Mouse (Mus musculus) liver, embryonic 14.5 days (tissue): ENCODE measurements around the gene Dnaaf1. TPM values are rescaled to one million over a fixed set of nuclear protein-coding genes. Genes with fewer than 3 reads are reported as not detected.

Experiments
- ATAC-seq: fragments of 200-750 bp; cut with Nextera tagmentation; 2 replicates; pipeline ENCODE4 v1.8.0; 2017; ENCODE audit warnings: moderate number of reproducible peaks, mild to moderate bottlenecking, moderate library complexity; ENCODE audit not compliant: insufficient read depth
- DNase-seq, 3 experiments: peaks; one replicate each; pipeline ENCODE4 v3.0.0-alpha.2; 2012 to 2013; ENCODE audit warnings: low read depth in 3 of 3, low spot score in 3 of 3
- H3K27ac ChIP-seq: fragments of 300-500 bp; sonication (generic); 2 replicates; pipeline ENCODE4 v1.5.1; 2014; ENCODE audit warnings: moderate library complexity, mild to moderate bottlenecking, control low read depth, inconsistent platforms
- H3K27me3 ChIP-seq: fragments of 300-500 bp; sonication (generic); 2 replicates; pipeline ENCODE4 v1.6.1; 2014; ENCODE audit warnings: mild to moderate bottlenecking, low read length, moderate library complexity; ENCODE audit not compliant: control insufficient read depth, insufficient read depth
- H3K36me3 ChIP-seq: fragments of 300-500 bp; sonication (generic); replicated peaks from 2 replicates; pipeline ENCODE4 v1.6.1; 2014; ENCODE audit warnings: low read depth; ENCODE audit not compliant: control insufficient read depth, insufficient read depth
- H3K4me1 ChIP-seq, 2 experiments: fragments of 200-500 bp in 1 of 2; fragments of 300-500 bp in 1 of 2; sonication (generic) in 1 of 2; replicated peaks; 2 replicates each; pipeline ENCODE4 v1.6.1; 2012 to 2014; ENCODE audit warnings: antibody characterized with exemption in 1 of 2, inconsistent platforms in 1 of 2, low read length in 1 of 2; ENCODE audit not compliant: control insufficient read depth in 2 of 2, insufficient read depth in 2 of 2
- H3K4me2 ChIP-seq: fragments of 300-500 bp; sonication (generic); 2 replicates; pipeline ENCODE4 v1.6.1; 2014; ENCODE audit warnings: low read depth, mild to moderate bottlenecking, control low read depth, moderate library complexity
- H3K4me3 ChIP-seq, 2 experiments: fragments of 200-500 bp in 1 of 2; fragments of 300-500 bp in 1 of 2; sonication (generic) in 1 of 2; 2 replicates each; pipeline ENCODE4 v1.5.1; 2012 to 2014; ENCODE audit warnings: low read depth in 2 of 2, low read length in 2 of 2, mild to moderate bottlenecking in 2 of 2, control low read depth in 1 of 2, inconsistent platforms in 1 of 2, moderate library complexity in 1 of 2; ENCODE audit not compliant: insufficient read depth in 1 of 2
- H3K9ac ChIP-seq: fragments of 300-500 bp; sonication (generic); replicated peaks from 2 replicates; pipeline ENCODE4 v1.6.1; 2014; ENCODE audit warnings: mild to moderate bottlenecking, control low read depth, moderate library complexity
- H3K9me3 ChIP-seq: fragments of 300-500 bp; sonication (generic); 2 replicates; pipeline ENCODE4 v1.6.1; 2016; ENCODE audit warnings: low read length, mixed read lengths; ENCODE audit not compliant: control insufficient read depth
- CTCF ChIP-seq: IDR thresholded peaks from 2 replicates; pipeline ENCODE4 v1.5.1; 2016; ENCODE audit warnings: antibody characterized with exemption, low read depth, control low read depth
- EP300 ChIP-seq: IDR thresholded peaks from 2 replicates; pipeline ENCODE4 v1.6.1; 2016; ENCODE audit warnings: antibody characterized with exemption, low read depth
- WGBS: fragments of 180-500 bp; shearing (Covaris S2); extraction: QIAGEN DNeasy Blood & Tissue Kit; methylation state at CpG from one replicate; pipeline ENCODE4 v1.1.7; 2014; ENCODE audit not compliant: insufficient replicate concordance; 5-methylcytosine and 5-hydroxymethylcytosine counted together
- polyA plus RNA-seq, 2 experiments: library from polyadenylated mRNA; depleted of rRNA in 1 of 2; stranded (reverse) in 1 of 2; unstranded in 1 of 2; fragments of >200 nt; fragmentation: Nextera tagmentation in 1 of 2; extraction: Ambion mirVana in 1 of 2; gene quantifications; 2 replicates each; pipeline versions ENCODE4 v1.2.1 to v1.2.3; 2012 to 2014

Dnaaf1 gene
- polyA plus RNA-seq, 2 experiments, result 0.03 to 0.04 TPM

DNA sequence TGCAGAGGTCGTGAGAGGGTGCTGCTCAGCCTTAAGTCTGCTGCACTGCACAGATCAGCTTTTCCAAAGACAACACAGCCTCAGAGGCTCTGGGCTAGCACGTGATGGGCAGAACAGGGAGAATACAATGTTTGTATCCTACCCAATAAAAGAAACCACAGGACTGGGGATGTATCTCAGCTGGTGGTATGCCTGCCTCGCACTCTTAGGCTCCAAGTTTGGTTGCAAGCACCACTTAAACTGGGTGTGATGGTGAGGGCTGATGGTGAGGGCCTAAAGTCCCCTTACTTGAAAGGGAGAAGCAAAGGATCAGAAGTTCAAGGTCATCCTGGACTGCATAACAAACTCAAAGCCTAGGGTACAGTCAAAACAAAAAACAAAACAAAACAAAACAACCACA, 30.4 kb upstream of the Dnaaf1 start:
- no peak for ATAC-seq
- H3K27me3 ChIP-seq, result no peaks in the 10 kb centered on the region
- no peak overlapping the region for H3K4me2 ChIP-seq
- H3K9me3 ChIP-seq, result no peaks in the 10 kb centered on the region
- no peak overlapping the region for H3K27ac ChIP-seq
- DNase-seq, result no peak
- TF ChIP-seq CTCF (no peak), EP300 (no peak)
- peaks cover 50% of the 10 kb centered on the region for H3K36me3 ChIP-seq
- no peaks in the 10 kb centered on the region for H3K4me1 ChIP-seq
- no peak overlapping the region for H3K9ac ChIP-seq
- H3K4me3 ChIP-seq, result no peak overlapping the region
- 75% methylated on average over 3 of the region's 3 CpGs for WGBS

- DNase-seq (no peak), ATAC-seq (no peak)
- TF ChIP-seq CTCF, result no peak
- no peak for TF ChIP-seq EP300
- no peaks in the 10 kb centered on the region for H3K4me1 ChIP-seq
- no peak overlapping the region for H3K4me2 ChIP-seq
- no peaks in the 10 kb centered on the region for H3K9me3 ChIP-seq
- no peak overlapping the region for H3K9ac ChIP-seq
- no peak overlapping the region for H3K4me3 ChIP-seq
- H3K27me3 ChIP-seq, result no peaks in the 10 kb centered on the region
- WGBS, result 72% methylated on average over 6 of the region's 6 CpGs
- H3K27ac ChIP-seq, result no peak overlapping the region
- H3K36me3 ChIP-seq, result peaks cover 47% of the 10 kb centered on the region
Measured at GRCm38 (mm10) chr8:119545180-119545579, 29.9 kb upstream of the Dnaaf1 start.

GRCm38 (mm10) chr8:119545791-119546190, 29.2 kb upstream of the Dnaaf1 start:
- TF ChIP-seq EP300 (no peak), CTCF (no peak)
- ATAC-seq, result no peak

DNA sequence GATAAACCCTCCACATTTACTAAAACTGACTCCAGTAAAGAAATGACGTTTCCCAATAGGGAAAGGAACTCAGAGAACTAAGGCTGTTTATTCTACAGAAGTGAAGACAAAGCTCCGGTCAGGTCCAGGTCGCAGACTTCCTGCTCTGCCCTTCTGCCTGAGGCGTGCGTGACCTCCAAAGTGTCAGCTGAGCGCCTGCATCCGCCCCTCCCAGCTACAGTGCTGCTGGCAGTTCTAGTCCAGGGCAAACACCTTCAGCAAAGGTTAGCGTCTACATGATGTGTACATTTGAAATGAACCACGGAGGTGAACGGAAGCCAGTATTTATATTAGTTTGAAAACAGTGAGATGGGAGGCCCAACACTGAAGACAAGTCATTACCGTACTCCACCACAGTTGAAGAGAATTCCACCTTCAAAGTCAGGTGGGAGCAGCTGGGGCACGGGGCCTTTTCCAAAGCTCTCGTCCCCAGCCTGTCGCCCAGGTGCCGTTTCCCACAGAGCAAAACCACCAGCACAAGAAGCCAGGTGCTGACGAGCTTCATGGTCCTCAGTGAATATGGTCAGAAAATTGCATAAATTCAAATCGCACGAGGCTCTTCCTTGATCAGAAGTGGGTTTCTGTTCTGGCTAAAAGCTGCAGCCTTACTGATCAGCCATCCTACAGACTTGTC, 27.9 kb upstream of the Dnaaf1 start:
- Histone ChIP-seq H3K36me3 (peaks cover 28% of the 10 kb centered on the region), H3K9ac (no peak overlapping the region), H3K27me3 (no peaks in the 10 kb centered on the region), H3K4me2 (no peak overlapping the region), H3K27ac (no peak overlapping the region), H3K4me1 (no peaks in the 10 kb centered on the region), H3K9me3 (no peaks in the 10 kb centered on the region), H3K4me3 (no peak overlapping the region)
- ATAC-seq, result no peak
- no peak for TF ChIP-seq CTCF
- no peak for TF ChIP-seq EP300
- WGBS, result 82% methylated on average over 18 of the region's 18 CpGs
- DNase-seq, result no peak

More at GRCm38 (mm10) chr8:119545791-119546190, 29.2 kb upstream of the Dnaaf1 start:
- no peak for DNase-seq
- no peak overlapping the region for H3K4me2 ChIP-seq
- WGBS, result 90% methylated on average over 6 of the region's 6 CpGs
- H3K4me1 ChIP-seq, result no peaks in the 10 kb centered on the region
- no peak overlapping the region for H3K27ac ChIP-seq
- H3K9ac ChIP-seq, result no peak overlapping the region
- no peaks in the 10 kb centered on the region for H3K9me3 ChIP-seq
- H3K36me3 ChIP-seq, result peaks cover 41% of the 10 kb centered on the region
- H3K27me3 ChIP-seq, result no peaks in the 10 kb centered on the region
- H3K4me3 ChIP-seq, result no peak overlapping the region

GRCm38 (mm10) chr8:119548560-119549113, 26.4 kb upstream of the Dnaaf1 start:
- no peak overlapping the region for H3K4me2 ChIP-seq
- no peaks in the 10 kb centered on the region for H3K9me3 ChIP-seq
- H3K4me3 ChIP-seq, result no peak overlapping the region
- no peak overlapping the region for H3K9ac ChIP-seq
- DNase-seq, result no peak
- TF ChIP-seq CTCF (no peak), EP300 (no peak)
- whole genome bisulfite sequencing, result 67% methylated on average over 7 of the region's 7 CpGs
- H3K36me3 ChIP-seq, result peaks cover 23% of the 10 kb centered on the region
- no peak overlapping the region for H3K27ac ChIP-seq
- no peaks in the 10 kb centered on the region for H3K27me3 ChIP-seq
- ATAC-seq, result no peak
- peaks cover 6 to 9% of the 10 kb centered on the region in 2 experiments for H3K4me1 ChIP-seq
